Mouse (Mus musculus): ENCODE measurements at regions not wholly inside any gene's neighbourhood (a gene's known extent, or its start where the extent isn't known, plus 50 kb on each side); places are given as distances from the start of the nearest gene placed in this dataset.

GRCm38 (mm10) chr7:71705426-71706050 lies 354.3 kb upstream of the Gm10295 start:
- H3K9ac ChIP-seq (replicated peaks; ENCODE audit: low read depth) = no peak overlapping the region
- DNase-seq (ENCODE audit: low spot score) = peak; percentile 74
- ATAC-seq = peak; percentile 97
- 0 out of 2 replicates have a peak, but pooled peaks cover 3% of the 10 kb centered on the region for H3K4me1 ChIP-seq (ENCODE audit: insufficient read depth, low read depth, low read length)
- under 1% methylated on average over 37 of the region's 59 CpGs for WGBS
- H3K36me3 ChIP-seq (ENCODE audit: insufficient read depth, low read length) = no peaks in the 10 kb centered on the region
- H3K27me3 ChIP-seq (replicated peaks; ENCODE audit: insufficient read depth, low read length) = no peaks in the 10 kb centered on the region
- peak overlapping the region; percentile 77 for H3K4me2 ChIP-seq (replicated peaks; ENCODE audit: low read depth, low read length)
- no peak for TF ChIP-seq CTCF (IDR thresholded peaks at IDR 0.05)
- no peak for TF ChIP-seq EP300 (IDR thresholded peaks at IDR 0.05)
- no peaks in the 10 kb centered on the region for H3K9me3 ChIP-seq (ENCODE audit: low read length)
- peak overlapping the region; percentile 38 for H3K4me3 ChIP-seq (ENCODE audit: low read depth, low read length)
- no peak overlapping the region for H3K27ac ChIP-seq (ENCODE audit: low read length)

GRCm38 (mm10) chr7:71704661-71705240 lies 353.5 kb upstream of the Gm10295 start:
- H3K4me3 ChIP-seq (ENCODE audit: low read depth, low read length) = peak overlapping the region; percentile 38; the same call in 1 of the 2 replicates
- no peaks in the 10 kb centered on the region for H3K36me3 ChIP-seq (ENCODE audit: insufficient read depth, low read length)
- H3K4me1 ChIP-seq (ENCODE audit: insufficient read depth, low read depth, low read length) = 0 out of 2 replicates have a peak, but pooled peaks cover 3% of the 10 kb centered on the region
- H3K27ac ChIP-seq (ENCODE audit: low read length) = no peak overlapping the region
- WGBS = 46% methylated on average over 4 of the region's 4 CpGs
- no peak for ATAC-seq
- H3K4me2 ChIP-seq (replicated peaks; ENCODE audit: low read depth, low read length) = peak overlapping the region; percentile 77
- H3K27me3 ChIP-seq (replicated peaks; ENCODE audit: insufficient read depth, low read length) = no peaks in the 10 kb centered on the region
- H3K9me3 ChIP-seq (ENCODE audit: low read length) = no peaks in the 10 kb centered on the region
- DNase-seq (ENCODE audit: low spot score) = peak; percentile 22
- H3K9ac ChIP-seq (replicated peaks; ENCODE audit: low read depth) = no peak overlapping the region
- peak; percentile 36; the same call in 1 of the 2 replicates for TF ChIP-seq EP300 (IDR thresholded peaks at IDR 0.05)
- TF ChIP-seq CTCF (IDR thresholded peaks at IDR 0.05) = no peak

Measured in lung, postnatal 0 days (tissue).